Mouse (Mus musculus) cerebellum, adult 11 months (tissue): ENCODE data around the gene Gprasp2.
"Not testable (repeated sequence)": the region's sequence is repeated elsewhere in the genome, so short reads cannot be mapped to it uniquely, and the experiment has no call there.

Experiments used
- DNase-seq: peaks from one replicate; pipeline ENCODE4 v3.0.0; 2022

The Gprasp2 gene

DNA sequence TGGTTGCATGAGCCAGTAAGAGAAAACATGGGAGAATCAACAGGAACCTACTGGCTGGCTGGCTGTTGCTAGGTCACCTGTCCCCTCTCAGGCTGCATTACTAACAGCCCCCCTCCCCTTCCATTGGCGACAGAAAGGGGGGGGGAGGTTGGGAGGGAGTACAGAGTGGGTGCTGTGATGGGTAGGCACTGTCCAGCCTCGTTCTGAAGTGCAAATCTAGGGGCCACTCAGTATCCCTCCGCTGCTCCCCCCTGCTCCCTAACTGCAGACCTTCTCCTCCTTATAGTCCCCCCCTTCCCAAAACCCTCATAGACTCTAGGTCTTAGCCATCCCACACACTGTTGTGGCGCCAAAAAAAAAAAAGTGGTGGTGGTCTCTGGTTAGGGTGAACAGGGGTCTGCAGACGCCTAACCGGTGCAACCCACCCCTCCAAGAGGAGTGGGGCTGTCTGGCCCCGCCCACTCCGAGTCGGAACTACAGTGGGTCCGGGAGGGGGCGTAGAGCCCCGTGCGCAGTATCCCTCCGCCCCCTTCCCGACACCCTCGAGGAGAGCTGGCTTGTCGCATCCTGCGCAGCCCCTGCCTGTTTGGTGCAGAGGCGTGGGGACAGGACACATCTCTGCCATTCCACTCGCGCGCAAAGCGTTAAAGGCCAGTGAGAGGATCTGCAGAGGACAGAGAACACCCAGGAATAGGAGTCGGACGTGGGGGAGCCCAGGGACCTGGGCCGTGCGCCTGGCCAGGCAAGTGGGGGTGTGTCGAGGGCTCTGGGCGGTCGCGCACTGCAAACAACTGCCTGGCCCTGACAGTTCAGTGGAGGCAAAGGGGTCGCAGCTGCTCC lies at the start of gene Gprasp2:
Gprasp2 (plus strand) TSS at position 514 of the 840 bp plus-strand sequence.
- DNase-seq, result peak; percentile 57

GRCm38 (mm10) chrX:135791536-135791935 lies 47.3 kb upstream of the Gprasp2 start:
- DNase-seq, result no peak

GRCm38 (mm10) chrX:135792326-135792725 lies 46.5 kb upstream of the Gprasp2 start:
- no peak for DNase-seq

DNA sequence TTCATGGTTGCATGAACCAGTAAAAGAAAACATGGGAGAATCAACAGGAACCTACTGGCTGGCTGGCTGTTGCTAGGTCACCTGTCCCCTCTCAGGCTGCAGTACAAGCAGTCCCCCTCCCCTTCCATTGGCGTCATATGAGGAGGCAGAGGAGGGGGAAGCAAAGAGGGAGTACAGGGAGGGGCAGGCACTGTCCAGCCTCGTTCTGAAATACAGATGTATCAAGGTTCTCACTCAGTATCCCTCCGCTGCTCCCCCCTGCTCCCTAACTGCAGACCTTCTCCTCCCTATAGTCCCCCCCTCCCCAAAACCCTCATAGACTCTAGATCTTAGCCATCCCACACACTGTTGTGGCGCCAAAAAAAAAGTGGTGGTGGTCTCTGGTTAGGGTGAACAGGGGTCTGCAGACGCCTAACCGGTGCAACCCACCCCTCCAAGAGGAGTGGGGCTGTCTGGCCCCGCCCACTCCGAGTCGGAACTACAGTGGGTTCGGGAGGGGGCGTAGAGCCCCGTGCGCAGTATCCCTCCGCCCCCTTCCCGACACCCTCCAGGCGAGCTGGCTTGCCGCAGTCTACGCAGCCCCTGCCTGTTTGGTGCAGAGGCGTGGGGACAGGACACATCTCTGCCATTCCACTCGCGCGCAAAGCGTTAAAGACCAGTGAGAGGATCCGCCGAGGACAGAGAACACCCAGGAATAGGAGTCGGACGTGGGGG lies 43.1 kb upstream of the Gprasp2 start:
- DNase-seq, result peak; percentile 48

GRCm38 (mm10) chrX:135796305-135797211 lies 42.3 kb upstream of the Gprasp2 start:
- DNase-seq, result peak; percentile 31

GRCm38 (mm10) chrX:135797212-135797644 lies 41.6 kb upstream of the Gprasp2 start, which contains the start of gene Bhlhb9:
Gene Bhlhb9, plus strand, starts transcription at chrX:135797594.
- peak; percentile 47 for DNase-seq

DNA sequence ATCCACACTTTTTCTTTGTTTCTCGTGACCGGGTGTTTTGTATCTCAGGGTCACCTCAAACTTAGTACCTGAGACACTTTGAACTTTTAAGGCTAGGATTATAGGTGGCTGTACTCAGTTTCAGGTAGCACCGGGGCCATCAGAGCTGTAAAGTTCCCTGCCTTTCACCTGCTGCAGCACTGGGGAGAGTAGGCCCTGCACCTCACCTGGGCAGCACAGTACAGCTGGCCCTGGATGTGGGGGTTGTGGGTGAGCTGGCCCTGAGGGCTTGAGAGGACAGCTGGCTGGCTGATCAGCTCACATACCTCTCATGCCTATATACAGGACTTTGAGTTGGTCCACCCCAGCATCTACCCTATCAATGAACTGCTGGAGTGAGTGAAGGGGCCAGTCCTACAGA lies 34.7 kb upstream of the Gprasp2 start:
- no peak for DNase-seq

DNA sequence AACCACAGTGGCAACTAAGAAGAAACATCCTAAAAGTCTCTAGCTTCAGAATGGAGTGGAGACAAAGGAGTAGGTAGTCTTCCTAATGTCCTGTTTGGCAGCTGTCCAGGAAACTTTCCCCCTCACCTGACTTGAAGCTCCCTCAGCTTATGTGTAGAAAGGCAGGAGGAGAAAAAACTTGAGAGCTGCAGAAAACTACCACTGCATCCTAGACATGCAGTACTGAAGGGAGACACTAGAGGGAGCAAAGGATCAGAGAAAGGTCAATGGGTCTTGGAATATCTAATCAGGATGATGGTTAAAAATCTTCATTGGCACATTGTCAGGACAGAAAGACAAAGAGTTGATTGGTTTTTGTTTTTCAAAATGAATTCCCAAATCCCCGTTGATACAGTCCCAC lies 33.1 kb upstream of the Gprasp2 start:
- peak; percentile 32 for DNase-seq

GRCm38 (mm10) chrX:135835896-135836295 lies 2.9 kb upstream of the Gprasp2 start:
- DNase-seq, result not testable (repeated sequence)

DNA sequence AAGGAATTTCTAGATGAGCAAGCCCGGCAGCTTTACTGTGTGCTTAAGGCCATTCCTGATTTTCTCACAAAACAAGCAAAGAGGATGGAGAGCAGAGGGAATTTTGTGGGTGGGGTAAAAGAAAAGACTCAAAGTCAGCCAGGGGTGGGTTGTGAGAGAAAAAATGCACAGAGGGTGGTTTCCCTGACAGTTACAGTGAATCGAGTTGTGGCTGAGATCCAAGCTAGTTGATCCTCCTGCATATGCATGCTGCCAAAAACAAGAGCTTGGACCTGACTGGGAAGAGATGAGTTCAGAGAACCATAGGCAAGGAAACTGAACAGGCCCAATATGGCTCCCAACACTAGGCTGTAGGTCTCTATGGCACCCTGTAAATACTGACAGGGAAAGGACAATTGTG lies 938 bp upstream of the Gprasp2 start:
- no peak for DNase-seq

DNA sequence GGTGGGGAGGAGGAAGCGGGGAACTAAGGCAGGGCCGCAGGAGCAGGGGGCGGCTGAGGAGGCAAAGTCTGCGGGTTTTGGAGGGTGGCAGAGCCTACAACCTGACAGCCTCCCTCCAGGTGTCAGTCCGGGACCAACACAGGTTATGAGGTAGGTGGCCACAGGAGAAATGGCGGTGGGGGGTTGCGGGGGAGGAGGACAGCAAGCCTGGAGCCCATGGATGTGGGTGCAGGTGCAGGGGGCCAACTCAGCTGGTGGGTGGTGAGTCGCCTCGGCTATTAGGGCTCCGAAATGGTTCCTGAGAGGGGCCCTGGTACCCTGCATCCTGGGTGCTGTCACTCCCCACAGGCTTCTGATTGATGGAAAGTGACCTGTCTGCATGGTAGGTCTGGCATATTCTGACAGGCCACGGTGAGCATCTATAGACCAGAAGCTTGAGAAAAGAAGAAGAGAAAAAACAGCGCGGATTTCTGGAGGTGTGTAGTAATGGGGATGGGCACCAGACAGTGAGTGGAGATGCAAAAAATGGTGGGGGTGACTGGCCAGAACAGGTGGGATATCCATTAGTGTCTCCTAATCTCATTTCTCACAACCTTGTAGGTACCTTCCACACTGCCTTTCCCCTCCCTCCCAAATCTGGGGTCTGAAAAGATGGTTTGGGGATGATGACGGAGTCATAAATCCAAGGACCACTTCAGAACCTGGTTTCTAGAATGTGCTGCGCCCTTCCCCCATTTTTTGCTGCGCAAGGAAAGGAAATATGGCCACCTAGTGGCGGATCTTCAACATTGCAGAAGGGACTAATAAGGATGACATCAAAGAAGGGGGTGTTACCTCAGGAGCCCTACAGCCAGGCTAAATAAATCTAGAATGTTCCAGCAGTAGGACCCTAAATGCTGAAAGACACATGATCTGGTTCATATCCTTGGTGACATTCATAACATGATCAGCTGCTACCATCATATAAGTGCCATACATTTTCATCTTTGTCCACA lies 860 bp downstream of the Gprasp2 start:
- peak; percentile 45 for DNase-seq

- not testable (repeated sequence) for DNase-seq
Measured at GRCm38 (mm10) chrX:135866806-135867205, 28.0 kb downstream of the Gprasp2 start.

DNA sequence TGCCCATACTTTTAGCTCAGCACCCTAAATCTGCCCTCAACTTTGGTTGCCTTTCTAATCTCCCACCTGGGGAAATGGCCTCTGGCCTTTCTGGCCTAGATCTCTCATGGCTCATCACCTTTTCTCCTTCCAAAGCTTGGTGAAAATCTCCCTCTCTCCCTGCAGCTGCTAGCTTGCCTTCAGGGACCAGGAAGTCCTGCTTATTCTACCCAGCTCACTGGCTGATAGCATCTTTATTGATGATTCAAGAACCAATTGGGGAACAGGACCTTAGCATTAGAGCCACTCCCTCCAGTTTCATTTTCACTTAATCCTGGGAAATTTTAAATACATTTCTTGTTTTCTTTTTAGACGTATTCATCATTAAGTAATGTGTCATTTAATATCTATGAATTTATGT lies 37.8 kb downstream of the Gprasp2 start:
- DNase-seq, result no peak

DNA sequence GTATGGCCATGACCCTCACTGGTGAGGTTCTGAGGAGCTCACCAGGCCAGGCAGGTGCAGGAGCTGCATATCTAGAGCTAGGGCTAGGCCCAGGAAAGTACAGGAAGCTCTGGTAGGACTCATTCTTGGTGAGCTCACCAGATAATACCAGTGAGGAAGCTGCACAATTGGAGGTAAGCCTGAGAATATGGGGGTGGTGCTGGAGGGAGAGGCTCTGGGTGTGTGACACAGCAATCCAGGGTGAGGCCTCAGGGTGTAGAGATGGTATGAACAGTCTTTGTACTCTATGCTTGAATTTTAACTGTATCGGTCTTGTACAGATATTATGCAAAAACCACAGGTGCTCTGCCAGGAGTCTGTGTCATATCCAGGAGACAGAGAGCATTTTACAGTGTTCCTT lies 40.8 kb downstream of the Gprasp2 start:
- no peak for DNase-seq

DNA sequence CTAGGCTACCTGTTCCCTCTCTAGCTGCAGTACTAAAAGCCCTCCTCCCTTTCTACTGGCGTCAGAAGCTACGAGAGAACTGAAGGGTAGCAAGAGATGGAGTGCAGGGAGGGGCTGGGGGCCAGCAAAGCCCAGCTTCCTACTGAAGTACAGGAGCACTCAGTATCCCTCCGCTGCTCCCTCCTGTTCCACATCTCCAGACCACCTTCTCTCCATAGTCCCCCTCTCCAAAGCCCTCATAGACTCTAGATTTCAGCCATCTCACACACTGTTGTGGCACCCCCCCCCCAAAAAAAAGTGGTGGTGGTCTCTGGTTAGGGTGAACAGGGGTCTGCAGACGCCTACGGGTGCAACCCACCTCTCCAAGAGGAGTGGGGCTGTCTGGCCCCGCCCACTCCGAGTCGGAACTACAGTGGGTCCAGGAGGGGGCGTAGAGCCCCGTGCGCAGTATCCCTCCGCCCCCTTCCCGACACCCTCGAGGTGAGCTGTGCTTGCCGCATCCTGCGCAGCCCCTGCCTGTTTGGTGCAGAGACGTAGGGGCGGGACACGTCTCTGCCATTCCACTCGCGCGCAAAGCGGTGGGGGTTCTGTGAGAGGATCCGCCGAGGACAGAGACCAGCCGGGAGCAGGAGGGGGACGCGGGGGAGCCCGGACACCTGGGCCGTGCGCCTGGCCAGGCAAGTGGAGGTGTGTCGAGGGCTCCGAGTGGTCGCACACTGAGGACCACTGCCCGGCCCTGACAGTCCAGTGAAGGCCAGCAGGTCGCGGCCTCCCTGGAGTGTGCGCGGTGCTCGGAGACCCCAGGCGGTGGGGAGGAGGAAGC lies 46.8 kb downstream of the Gprasp2 start:
- peak; percentile 69 for DNase-seq

DNA sequence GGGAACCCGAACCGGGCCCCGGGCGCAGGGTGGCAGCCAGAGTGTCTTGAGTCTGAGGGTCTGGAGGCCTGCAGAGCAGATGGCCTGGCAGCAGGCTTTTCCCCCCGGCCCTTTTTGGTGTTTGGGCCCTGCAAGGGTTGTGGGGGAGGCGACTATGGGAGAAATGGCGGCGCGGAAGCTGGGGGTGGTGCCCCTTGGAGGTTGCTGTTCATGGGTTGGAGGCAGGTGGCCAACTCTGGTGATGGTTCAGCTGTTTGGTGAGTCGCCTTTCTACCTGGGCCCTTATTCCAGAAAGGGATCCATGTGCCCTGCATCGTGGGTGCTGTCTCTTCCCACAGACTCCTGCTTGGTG lies 47.4 kb downstream of the Gprasp2 start:
- peak; percentile 19 for DNase-seq
